Mouse (Mus musculus) forelimb bud, embryonic 11.5 days (tissue): ENCODE measurements around the gene Thsd4.

Experiments used
- DNase-seq: peaks from one replicate; pipeline ENCODE4 v3.0.0-alpha.2; 2012; ENCODE audit warnings: low read depth, low spot score

Thsd4 gene

GRCm38 (mm10) chr9:60218396-60218795, 303.4 kb downstream of the Thsd4 start:
- no peak for DNase-seq

- DNase-seq, result no peak
Measured at GRCm38 (mm10) chr9:60216029-60216428, 305.8 kb downstream of the Thsd4 start.

GRCm38 (mm10) chr9:60213111-60213510, 308.7 kb downstream of the Thsd4 start:
- peak; percentile 57 for DNase-seq

- DNase-seq, result no peak
Measured at GRCm38 (mm10) chr9:60208843-60209242, 313.0 kb downstream of the Thsd4 start.

- no peak for DNase-seq
Measured at GRCm38 (mm10) chr9:60203141-60203540, 318.7 kb downstream of the Thsd4 start.

GRCm38 (mm10) chr9:60200436-60200835, 321.4 kb downstream of the Thsd4 start:
- DNase-seq, result no peak

GRCm38 (mm10) chr9:60198530-60199200, 323.2 kb downstream of the Thsd4 start:
- DNase-seq, result no peak

- DNase-seq, result no peak
Measured at GRCm38 (mm10) chr9:60195502-60195901, 326.3 kb downstream of the Thsd4 start.

GRCm38 (mm10) chr9:60194905-60195304, 326.9 kb downstream of the Thsd4 start:
- DNase-seq, result no peak

- DNase-seq, result no peak
Measured at GRCm38 (mm10) chr9:60192321-60192720, 329.5 kb downstream of the Thsd4 start.

- DNase-seq, result no peak
Measured at GRCm38 (mm10) chr9:60187437-60187836, 334.4 kb downstream of the Thsd4 start.

- no peak for DNase-seq
Measured at GRCm38 (mm10) chr9:60186948-60187347, 334.9 kb downstream of the Thsd4 start.

GRCm38 (mm10) chr9:60184083-60184482, 337.8 kb downstream of the Thsd4 start:
- peak; percentile 27 for DNase-seq

- DNase-seq, result no peak
Measured at GRCm38 (mm10) chr9:60182371-60182770, 339.5 kb downstream of the Thsd4 start.

- DNase-seq, result no peak
Measured at GRCm38 (mm10) chr9:60180936-60181335, 340.9 kb downstream of the Thsd4 start.

- no peak for DNase-seq
Measured at GRCm38 (mm10) chr9:60180114-60180513, 341.7 kb downstream of the Thsd4 start.

GRCm38 (mm10) chr9:60176311-60176710, 345.5 kb downstream of the Thsd4 start:
- no peak for DNase-seq

GRCm38 (mm10) chr9:60172459-60173060, 349.3 kb downstream of the Thsd4 start:
- peak; percentile 30 for DNase-seq

- peak; percentile 16 for DNase-seq
Measured at GRCm38 (mm10) chr9:60166990-60167389, 354.9 kb downstream of the Thsd4 start.

- DNase-seq, result no peak
Measured at GRCm38 (mm10) chr9:60160855-60161254, 361.0 kb downstream of the Thsd4 start.

- DNase-seq, result no peak
Measured at GRCm38 (mm10) chr9:60160194-60160593, 361.7 kb downstream of the Thsd4 start.

GRCm38 (mm10) chr9:60152990-60153389, 368.9 kb downstream of the Thsd4 start:
- DNase-seq, result no peak

GRCm38 (mm10) chr9:60151897-60152627, 369.8 kb downstream of the Thsd4 start:
- no peak for DNase-seq
